Mouse (Mus musculus): ENCODE results near the gene Neu2.
"Not testable (repeated sequence)": the region's sequence is repeated elsewhere in the genome, so short reads cannot be mapped to it uniquely, and the experiment has no call there.

The Neu2 gene

DNA sequence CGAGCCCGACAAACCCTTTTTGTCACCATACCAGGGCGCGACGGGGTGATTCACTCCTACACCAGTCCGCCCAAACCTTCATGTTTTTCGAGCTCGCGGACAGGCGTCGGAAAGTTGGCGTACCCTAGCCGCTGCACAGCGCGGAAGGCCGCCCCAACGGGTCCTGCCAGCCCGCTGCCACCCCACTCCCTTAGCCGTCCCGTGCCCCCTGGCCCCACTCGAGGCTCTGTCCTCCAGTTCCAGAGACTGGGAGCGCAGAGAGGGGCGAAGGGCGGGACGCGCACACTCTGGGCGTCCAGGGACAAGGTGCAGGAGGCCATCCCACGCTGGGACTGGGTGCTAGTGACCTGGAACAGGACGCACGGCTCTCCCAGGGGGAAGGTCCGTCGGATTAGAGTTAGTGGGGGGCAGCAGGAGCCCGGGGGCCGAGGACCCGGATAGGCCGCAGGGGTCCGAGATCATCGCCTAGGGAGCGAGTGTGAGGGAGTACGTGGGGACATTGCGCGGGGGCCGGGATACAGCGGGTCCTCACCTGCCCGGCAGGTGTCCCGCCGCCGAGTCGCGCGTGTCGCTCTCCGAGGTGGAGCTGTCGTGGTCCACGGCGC, at the start of gene Neu2:
Neu2 (plus strand) TSS at position 329 of the 605 bp plus-strand sequence.
- no peak for DNase-seq (ENCODE audit: low spot score)

DNA sequence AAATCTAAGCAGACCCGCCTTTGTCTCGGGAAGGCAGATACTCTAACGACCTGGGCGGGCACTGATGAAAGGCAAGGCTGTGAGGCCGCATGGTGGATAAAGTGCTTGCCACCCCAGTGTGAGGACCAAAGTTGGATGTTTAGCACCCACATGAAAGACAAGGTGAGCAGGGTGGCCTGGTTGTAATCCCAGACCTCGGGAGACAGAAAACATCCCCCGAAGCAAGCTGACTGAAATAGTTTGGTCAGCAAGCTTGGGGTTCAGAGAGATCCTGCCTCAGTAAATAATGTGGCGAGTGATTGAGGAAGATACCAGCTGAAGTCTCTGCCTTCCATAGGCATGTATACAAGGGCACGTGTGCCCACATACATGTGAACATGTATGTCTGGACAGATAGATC, 42.2 kb upstream of the Neu2 start:
- DNase-seq (ENCODE audit: low spot score): no peak

DNA sequence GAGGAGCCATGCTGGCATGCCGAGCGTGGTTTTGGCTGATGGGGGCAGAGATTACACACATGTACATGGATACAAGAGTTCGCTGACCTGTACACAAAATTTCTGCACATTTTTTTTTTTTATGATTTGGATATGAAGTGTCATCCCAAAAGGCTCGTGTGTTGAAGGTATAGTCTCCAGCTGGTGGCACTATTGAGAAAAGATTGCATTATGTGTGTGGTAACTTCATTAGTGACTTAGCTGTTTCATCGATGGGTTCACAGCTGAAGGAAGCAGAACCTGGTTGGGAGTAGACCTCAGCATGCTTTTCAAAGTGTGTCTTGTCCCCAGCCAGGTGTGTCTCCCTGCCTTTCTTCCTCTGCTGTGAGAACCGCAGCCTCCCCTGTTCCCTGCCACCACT, 41.4 kb upstream of the Neu2 start:
- no peak for DNase-seq (ENCODE audit: low spot score)

DNA sequence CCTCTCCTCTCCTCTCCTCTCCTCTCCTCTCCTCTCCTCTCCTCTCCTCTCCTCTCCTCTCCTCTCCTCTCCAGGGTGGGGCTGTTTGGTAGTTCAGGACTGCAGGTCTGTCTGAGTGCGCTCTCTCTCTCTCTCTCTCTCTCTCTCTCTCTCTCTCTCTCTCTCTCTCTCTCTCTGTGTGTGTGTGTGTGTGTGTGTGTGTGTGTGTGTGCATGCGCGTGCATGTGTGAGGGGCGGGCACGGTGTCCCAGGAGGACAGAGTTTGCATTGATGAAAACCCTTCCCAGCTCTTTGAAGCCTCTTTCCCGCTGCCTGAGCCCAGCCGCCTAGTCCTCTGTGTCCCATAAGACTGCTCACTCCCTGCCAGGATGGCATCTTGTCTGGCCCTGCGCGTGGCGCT, 39.7 kb upstream of the Neu2 start, which contains the start of gene Snorc:
Snorc (plus strand) TSS at position 301 of the 400 bp plus-strand sequence.
- not testable (repeated sequence) for DNase-seq (ENCODE audit: low spot score)

DNA sequence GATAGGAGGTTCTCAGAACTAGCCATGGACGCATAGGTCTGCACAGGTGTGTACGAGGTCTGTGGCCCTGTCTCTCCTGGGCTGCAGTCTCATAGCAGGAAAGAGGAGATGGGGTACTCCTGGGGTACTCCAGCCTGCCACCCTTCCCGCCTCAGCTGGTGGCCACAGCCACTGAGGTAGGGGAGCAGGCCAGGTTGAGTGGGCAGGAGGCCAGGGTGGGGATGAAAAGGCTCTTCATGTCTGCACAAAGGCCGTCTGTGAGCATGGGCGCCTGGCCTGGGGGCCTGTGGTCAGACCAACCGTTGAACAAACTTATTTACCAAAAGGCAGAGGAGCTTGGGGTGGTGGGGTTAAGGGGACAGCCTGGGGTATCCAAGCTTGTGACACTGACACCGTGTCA, 37.8 kb upstream of the Neu2 start:
- DNase-seq (ENCODE audit: low spot score): no peak

DNA sequence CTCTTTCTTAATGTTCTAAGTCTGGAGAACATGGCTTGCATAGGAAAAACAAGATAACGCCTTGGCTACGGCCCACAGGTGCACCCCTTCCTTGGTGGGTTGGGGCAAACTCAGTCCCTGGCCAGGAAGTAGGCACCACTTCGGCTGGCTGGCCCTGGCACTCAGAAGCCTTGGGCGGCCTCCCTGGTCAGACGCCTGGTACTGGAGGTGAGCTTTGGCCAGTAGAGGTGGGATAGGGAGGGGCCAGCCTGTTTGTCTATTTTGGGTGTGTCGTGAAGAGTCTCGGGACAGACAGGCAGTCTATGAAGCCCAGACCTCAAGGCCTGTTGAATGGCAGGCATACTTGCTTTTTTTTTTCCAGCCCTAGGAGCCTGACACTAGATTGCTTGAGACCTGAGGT, 37.1 kb upstream of the Neu2 start:
- DNase-seq (ENCODE audit: low spot score): no peak

DNA sequence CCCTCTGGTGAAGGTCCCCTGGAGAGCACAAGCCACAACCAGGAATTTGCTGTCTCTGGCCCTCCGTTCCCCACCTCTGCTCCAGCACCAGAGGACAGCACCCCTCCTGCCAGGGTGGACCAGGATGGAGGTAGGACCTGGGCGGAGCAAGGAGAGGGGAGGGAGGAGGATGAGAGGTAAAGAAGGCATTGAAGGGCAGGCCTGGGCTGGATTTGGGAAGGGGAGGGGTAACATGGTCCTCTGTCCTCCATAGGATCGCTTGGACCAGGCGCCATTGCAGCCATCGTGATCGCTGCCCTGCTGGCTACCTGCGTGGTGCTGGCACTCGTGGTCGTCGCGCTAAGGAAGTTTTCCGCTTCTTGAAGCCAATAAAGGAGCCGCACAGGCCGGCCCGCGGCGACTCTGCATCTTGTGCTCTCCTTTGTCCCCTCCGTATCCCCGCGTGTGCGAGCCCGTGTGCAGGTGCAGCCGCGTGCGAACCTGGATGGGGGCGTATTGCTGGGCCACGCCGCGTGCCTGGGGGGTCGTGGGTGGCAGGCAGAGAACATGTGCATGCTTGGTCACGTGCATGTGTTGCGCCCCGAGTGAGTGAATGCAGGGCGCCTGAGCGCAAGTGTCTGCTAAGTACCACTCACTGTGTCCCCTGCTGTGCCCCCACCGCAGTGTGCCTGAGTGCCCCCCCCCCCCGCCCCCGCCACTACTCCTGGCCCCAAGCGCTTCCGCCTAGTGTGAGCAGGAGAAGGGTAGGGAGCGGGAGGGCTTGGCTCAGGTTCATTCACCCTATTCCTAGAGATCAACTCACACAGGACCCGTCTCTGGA, 34.4 kb upstream of the Neu2 start:
- peak; percentile 61 for DNase-seq (ENCODE audit: low spot score)

DNA sequence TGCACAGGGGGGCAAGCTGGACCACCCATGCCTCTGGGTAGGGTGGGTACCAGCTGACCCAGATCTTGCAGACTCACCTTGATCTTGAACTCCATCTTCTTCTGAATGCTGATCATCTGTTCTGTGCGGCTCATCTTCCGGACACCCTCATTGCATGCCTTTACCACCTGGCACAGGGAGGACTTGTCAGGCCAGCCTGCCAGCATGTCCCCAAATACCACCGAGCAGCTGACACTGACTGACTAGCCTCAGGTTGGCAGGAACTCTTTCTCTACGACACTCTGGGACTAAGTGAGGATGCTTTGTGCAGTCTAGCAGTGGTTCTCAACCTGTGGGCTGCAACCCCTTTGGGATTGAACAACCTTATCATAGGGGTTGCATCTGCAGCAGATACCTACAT, 27.1 kb upstream of the Neu2 start:
- DNase-seq (ENCODE audit: low spot score): no peak

DNA sequence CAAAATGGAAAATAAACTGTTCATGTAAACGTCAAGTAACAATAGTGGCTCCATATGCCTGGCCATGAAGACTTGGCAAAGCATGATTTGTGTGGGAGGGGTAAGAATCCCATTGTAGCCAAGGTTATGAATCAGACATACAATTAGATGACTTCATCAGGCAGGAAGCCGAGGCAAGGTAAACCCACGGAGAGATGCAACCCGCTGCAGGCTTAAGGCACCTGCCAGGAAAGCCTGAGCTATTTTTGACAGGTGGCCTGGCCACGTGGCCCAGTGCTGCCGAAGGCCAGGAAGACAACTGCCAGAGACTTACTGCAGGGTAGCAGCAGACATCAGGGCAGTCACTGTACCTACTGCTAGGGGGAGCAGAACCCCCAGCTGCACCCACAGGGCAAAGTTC, 23.3 kb upstream of the Neu2 start:
- peak; percentile 69 for DNase-seq (ENCODE audit: low spot score)

DNA sequence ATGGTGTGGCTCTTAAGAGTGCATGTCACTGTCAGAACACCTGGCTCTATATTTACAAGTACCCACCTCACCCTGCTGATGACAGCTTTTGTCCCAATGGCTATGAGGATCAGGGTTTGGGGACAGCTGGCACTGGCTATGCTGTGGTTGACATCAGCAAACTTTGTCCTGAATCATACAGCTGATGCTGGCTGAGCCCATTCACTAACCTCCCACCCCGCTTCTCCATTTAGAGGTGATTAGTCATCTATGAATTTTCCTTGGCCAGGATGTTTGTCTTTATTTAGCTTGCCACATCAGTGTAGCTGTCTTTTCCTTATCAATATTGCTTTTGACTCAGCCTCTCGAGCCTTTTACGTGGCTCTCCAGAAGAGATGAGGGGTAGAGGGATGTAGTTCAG, 17.4 kb upstream of the Neu2 start:
- DNase-seq (ENCODE audit: low spot score): no peak

DNA sequence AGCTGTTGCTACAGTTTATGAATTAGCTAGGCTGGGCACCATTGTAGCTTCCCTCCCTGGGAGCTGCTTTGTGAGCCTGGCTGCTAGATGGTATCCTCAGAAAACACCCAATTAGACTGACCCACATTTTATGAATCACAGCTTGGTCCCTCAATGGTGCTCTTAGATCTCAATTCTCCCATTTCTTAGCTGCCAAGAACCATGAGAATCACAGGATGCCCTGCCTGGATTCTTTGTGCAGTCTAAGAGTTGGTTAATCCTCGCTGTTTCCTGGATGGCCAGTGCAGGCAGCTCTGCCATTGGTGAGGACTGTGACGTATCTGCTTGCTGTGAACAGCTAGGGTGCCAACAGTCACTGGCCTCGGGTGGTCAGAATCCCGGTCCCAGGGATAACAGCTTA, 16.1 kb upstream of the Neu2 start:
- DNase-seq (ENCODE audit: low spot score): no peak

DNA sequence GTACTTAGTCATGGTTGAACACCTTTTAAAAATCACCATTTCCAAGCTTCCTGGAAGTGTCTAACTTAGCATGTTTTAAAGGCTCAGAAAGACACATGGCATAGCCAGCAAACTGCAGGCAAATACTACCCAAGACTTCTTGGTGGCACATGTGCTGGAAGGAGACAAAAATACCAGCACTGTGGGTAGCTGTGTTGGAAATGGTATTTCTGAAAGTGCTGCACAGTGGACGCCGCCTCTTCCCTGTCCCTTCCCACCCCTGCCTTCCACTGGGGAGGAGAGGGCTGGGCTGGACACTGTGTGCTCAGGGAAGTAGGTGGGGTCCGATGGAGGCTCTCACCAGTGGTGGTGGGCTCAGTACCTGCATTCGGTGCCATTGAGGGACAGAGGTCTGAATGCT, 4.2 kb upstream of the Neu2 start:
- DNase-seq (ENCODE audit: low spot score): no peak

DNA sequence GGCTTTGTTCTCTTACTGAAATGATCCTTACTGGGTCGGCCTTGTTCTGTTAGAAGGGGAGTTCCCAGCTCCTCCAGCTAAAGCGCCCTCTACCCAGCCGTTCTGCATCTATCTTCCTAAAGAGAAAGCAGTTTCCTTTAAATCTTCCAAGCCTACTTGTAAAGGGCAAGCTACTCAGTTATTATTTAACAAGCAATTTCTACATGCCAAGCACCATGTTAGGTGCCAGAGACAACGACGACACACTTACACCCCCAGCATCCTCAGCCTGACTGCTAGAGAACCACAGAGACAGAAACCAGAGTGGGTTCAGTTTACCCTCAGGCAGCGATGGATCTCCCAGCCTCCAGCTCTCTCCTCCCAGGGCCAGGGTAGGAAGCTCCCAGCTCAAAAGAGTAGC, 1.8 kb upstream of the Neu2 start:
- no peak for DNase-seq (ENCODE audit: low spot score)

DNA sequence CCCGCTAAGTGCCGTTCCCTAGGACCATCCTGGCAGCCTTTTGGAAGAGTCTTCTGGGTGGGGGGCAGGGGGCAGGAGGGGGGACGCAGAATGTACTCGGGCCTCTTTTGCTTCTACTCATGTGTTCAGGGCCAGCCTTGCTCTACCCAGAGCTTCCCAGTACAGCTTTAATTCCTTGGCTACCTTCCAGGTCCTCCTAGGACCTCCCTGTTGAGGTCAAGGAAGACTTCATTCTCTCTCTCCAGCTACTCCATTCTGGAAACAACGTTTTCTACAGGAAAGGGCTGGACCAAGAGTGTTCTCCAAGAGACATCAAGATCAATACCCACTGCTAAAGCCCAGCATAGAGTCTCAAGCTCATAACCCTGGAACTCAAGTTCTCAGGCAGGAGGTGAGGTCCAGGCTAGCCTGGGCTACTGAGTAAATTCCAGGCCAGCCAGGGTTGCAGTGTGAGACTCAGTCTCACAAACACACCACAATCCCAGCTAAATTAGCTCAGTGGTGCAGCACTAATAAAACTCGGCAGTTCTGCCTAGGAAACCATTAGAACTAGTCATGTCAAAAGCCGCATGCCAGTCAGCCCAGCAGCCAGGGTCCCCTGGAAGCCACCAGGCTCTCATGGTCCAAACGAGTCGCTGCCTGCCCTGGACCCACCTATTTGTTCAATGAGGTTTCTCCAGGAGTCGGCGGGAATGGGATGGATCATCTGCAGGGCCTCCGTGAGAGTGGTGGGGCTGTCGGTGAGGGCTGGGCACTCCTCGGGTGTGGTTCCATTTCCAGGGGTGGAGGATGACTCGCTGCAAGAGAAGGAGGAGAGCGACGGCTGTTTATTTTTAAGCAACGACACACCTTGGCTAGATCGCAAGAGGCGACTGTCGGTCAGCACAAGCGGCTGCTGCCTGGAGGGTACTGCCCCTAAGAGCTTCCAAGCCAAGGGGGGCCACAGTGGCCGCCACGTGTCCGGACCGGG, 813 bp upstream of the Neu2 start:
- DNase-seq (ENCODE audit: low spot score): no peak

DNA sequence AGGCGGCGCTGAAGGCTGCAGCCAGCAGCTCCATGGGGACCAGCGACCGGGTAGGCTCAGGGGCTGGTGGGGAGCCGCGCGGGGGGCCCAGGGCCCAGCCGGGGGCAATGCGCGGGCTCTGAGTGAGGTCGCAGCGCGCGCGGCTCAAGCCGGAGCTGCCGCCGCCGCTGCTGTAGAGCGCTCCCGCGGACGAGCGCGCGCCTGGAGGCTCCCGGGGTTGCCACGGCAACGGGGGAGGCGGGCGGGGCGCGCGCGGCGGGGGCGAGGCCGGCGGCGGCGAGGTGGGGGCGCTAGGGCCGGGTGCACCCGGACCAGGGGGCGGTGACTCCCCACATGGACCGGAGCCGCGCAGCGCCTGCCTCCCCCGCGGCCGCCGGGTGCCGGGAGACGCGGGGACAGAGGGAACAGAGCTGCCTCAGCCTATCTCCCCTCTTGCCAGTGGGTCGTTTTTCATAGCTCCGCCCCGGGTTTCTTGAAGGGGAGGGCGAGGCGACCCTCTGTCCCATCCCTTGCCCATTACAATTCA, 540 bp downstream of the Neu2 start:
- peak; percentile 46 for DNase-seq (ENCODE audit: low spot score)

DNA sequence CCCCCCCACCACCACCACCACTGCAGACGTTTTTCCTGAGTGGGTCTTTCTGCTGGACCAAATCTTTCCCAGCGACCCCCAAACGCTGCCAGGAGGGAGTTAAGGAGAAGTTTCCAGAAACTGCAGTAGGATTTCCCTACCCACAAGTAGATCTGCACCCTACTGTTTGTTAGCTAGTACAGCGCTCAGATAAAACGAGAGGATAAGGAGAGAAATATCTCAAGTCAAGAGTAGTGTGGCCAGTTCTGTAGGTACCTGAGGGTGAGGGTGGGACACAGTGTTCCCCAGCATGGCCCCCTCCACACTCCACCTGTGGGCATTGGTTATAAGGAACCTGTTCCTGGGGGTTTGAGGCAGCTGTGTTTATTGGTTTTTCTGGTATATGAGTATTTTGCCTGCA, 1.2 kb downstream of the Neu2 start:
- DNase-seq (ENCODE audit: low spot score): no peak

DNA sequence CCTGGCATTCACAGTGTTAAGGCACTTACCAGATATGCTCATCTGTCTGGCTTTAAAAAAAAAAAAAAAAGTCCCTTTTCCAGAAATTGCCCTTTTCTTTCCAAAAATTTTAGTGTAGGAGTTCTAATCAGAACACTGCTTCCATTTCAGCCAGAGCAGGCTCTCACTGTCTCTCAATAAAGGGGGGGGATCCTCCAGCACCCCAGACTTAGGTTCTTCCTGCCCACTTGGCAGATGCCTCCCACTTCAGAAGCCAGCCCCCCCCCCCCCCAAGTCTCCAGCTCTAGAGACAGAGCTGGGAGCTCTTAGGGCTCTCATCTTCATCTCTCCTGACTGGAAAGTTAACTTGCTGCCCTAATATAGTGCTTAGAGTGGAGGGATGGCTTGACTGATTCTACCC, 10.8 kb downstream of the Neu2 start:
- DNase-seq (ENCODE audit: low spot score): no peak

DNA sequence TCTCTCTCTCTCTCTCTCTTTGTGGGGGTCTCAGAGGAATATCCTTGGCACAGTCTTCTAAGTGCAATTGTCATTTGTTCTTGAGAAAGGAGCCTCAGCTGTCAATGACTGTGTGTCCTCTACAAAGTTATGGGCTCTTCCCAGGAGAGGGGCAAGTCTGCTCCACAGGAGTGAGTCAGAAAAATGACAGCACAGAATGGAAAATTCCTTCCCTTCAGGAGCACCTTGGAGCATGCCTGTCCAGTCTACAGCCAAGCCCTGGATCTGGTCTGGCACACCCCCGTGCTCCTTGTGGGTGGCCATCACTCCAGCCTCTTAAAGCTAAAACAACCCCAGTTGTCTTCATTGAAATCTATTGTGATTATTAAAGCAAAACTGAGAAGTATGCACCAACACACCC, 11.8 kb downstream of the Neu2 start:
- DNase-seq (ENCODE audit: low spot score): no peak

DNA sequence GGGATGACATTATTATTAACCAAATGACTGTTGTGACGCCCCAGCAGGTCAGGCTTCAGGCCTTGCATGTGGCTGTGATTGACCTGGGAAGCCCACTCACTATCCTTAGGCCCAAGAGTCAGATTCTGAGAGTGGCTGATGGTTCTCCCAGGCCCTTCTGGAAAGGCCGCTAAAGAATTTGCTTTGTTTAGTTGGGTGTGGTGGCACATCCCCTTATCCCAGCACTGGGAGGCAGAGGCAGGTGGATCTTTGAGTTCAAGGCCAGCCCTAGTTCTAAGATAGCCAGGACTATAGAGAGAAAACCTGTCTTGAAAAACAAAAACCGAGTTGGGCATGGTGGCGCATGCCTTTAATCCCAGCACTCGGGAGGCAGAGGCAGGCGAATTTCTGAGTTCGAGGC, 15.4 kb downstream of the Neu2 start:
- DNase-seq (ENCODE audit: low spot score): no peak

DNA sequence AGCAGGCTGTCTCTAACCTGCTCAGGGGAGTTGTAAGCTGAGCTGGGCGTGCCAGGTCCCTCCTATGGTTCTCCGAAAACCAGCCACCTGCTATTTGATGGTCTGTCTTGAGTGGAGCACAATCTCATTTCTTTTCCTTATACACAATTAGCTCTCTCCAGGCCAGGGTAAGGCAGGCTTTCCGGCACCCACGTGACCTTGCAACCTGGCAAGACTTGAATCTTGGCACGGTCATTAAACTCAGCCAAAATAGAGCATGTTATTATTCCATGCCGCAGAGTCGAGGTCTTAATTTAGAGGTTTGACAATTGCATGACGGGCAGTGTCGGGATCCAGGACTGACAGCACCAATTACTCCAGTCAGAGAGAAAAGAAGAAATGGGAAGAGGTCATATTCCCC, 17.5 kb downstream of the Neu2 start:
- DNase-seq (ENCODE audit: low spot score): no peak

DNA sequence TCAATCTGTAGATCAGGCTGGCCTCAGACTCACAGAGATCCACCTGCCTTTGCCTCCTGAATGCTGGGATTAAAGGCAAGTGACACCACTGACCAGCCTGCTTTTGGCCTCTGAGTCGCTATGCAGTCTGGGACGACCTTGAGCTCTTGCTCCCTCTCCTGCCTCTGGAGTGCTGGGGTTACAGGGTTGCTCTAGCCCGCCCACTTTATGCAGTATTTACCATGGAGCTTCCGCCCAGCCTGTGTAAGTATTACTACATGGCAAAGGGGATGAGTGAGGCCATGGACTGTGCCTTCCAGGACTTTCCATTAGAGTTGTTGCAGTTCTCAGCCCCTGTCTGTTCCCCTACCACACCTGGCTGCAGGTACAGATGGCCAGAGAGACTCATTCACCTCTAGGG, 22.7 kb downstream of the Neu2 start:
- DNase-seq (ENCODE audit: low spot score): no peak

DNA sequence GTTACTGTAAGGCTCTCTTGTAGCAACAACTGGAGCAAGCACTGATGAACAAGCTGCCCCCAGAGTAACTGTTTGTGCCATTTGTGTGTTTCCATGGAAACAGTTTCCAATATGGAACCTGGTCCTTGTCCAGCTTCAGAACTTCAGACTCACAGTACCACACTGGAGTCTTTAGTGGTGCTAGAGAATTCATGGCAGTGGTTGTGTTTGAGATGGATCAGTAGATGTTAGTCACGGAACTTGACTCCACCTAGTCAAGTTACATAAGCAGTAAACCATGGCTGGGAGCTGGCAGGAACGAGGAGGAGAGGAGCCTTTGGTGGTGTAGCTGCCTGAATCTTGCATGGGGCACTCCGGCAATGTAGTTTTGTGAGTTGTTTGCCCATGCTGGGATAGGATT, 24.4 kb downstream of the Neu2 start:
- DNase-seq (ENCODE audit: low spot score): no peak

All from layer of hippocampus, adult 11-12 months (tissue).